Mouse (Mus musculus) small intestine, adult 2 months (tissue): ENCODE measurements around the gene Plekhh1.
A peak's percentile ranks its signal among the peaks of the same experiment; 100 is the strongest.

ENCODE experiments used
- CTCF ChIP-seq: fragments of 200-500 bp; IDR thresholded peaks from 2 replicates; pipeline ENCODE4 v1.5.1; 2012; ENCODE audit warnings: low read depth, mild to moderate bottlenecking, control low read depth, inconsistent platforms, low read length, moderate library complexity, mixed read lengths; ENCODE audit not compliant: insufficient replicate concordance, insufficient read length; ENCODE audit errors: extremely low read depth
- POLR2A ChIP-seq: fragments of 200-500 bp; IDR thresholded peaks from 2 replicates; pipeline ENCODE4 v1.6.1; 2012; ENCODE audit warnings: low read depth, mild to moderate bottlenecking, control low read depth, inconsistent platforms, low read length, moderate library complexity

DNA sequence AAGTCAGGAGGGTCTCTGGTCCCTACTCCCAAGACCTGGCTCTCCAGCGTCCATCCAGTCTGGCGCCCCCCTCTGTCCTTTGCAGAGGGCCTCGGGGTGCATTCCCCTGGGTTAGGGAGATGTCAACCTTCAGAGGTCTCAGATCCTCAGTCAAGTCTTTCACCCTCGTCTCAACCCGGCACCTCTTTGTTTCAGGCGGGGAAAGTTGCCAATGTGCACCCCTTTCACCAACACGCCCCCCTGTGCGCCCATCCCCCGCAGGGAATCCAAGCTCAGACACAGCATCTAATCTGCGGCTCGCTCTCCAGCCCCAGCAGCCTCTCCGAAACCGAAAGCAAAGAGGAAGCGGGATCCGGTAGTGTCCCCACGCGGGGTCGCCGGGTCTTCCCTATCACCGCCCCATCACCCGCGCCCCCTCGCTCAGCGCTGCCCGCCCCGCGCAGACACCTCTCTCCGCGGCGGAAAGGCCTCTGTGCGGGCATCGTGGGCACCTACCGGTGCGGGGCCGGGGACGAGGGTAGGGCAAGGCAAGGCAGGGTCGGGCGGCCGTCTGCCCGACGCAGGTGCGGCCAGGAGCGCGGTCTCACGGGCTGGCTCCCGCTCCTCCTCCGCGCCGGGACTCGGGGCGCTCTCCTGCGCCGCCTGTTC is 22.4 kb upstream of the Plekhh1 start:
- TF ChIP-seq CTCF (peak; percentile 35; the same call in 1 of the 2 replicates), POLR2A (no peak; the same call in 1 of the 2 replicates)
